Mouse (Mus musculus) E14TG2a.4 (cell line): ENCODE measurements around the gene Larp4b.

ENCODE experiments used
- CTCF ChIP-seq: conservative IDR thresholded peaks from 2 replicates; pipeline ENCODE4 v1.5.1; 2014; ENCODE audit warnings: low read length
- POU5F1 ChIP-seq: IDR thresholded peaks from 2 replicates; pipeline ENCODE4 v1.6.1; 2014; ENCODE audit warnings: low read length, borderline replicate concordance

DNA sequence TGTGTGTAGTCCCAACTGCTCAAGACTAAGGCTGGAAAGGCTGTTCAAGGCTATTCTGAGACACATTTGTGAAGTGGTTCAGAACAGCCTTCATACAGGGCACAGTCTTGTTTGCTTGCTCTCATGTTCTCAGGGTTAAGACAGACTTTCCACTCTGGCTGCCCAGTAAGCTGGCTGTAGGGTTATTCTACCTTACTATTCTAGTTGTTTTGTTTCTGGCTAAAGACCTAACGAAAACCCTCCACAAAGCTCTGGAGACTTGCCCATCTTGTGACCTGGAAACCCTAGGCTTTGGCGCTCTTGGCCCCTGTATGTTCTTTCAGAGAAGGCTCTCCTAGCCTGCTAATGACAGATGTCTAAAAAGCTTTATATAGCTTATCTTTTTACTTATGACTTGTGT lies 55.1 kb downstream of the Larp4b start:
- no peak for TF ChIP-seq CTCF
- no peak for TF ChIP-seq POU5F1
